Mouse (Mus musculus) c-Kit-positive CD71-negative TER-119-negative erythroid progenitor cells, embryonic 14.5 days (primary cell): ENCODE data around the gene Plin4.
A peak's percentile ranks its signal among the peaks of the same experiment; 100 is the strongest.

Experiments
- DNase-seq: peaks from one replicate; pipeline ENCODE4 v3.0.0-alpha.2; 2013; ENCODE audit warnings: low read depth

The Plin4 gene

DNA sequence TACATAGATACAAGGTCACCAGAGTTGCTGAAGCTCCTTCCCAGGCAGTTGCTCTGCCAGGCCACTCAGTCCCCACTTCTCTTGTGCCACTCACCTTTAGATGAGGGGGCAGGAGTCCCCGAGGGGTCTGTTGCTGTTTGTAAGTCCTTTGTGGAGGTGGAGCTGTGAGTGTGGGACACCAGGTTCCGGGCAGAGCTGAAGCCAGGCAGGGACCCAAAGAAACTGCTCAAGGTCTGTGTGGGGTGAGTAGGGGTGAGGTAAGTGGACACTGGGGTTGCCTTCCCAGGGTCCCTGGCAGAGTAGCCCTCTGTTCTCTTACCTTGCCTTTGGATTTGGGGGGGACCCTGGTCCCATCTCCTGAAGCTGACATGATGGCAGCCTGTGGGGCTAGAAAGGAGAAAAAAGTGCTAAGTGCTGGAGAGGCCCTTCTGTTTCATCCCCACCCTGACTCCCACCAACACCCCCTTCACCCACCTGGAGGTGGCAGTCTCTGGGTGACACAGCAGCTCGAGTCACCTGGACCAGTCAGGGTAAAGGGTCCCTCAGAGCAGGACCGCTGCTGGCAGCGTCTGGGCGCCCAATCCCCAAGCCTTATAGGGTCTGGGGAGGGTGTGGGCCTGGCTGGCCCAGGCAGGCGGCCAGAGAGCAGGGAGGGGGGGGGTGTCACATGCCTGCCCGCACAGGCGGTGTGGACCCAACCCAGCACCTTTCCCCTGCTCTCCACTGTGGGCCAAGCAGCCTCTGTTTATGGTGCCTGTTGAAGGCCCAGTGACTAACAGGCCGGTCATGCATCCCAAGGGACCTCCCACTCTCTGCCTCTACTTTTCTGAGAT is at the start of gene Plin4:
TSS of gene Plin4 (minus strand) at position 585 of the 833 bp plus-strand sequence.
- DNase-seq = no peak

DNA sequence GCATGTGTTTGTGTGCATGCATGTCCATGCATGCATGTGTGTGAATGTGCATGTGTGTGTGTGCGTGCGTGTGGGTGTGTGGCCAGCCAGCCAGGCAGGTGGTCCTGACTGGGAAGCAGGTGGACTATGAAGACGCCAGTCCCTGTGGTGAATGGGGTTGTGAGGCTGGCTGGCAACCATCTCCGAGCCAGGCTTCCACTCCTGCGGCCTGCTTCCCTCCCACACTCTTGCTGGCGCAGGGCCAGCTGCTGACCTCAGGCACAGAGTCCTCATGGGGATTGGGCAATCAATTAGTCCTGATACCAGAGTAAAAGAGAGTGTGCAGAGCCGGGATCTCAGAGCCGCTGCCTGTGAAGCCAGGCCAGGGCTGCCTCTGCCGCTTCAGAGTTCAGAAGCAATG is 44.0 kb upstream of the Plin4 start:
- no peak for DNase-seq

DNA sequence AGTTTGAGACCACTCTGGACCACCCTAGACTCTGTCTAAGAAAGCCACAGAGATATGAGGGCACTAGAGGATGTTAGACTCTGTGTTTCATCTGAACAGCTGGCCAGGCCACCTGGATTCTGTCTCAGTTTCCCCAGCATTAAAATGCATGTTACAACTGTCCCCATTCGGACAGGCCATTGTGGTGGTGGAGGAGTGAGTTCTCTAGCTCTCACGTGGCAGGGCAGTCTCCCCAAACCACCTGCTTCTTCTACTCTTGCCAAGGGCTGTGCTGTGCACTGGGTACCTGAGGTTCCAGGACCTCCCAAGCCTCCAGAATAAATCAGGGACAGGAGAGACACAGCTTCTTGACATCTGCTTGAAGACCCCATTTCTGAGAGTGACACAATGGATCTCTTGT is 40.3 kb upstream of the Plin4 start:
- no peak for DNase-seq

GRCm38 (mm10) chr17:56148790-56149618 is 39.4 kb upstream of the Plin4 start:
- DNase-seq = no peak

DNA sequence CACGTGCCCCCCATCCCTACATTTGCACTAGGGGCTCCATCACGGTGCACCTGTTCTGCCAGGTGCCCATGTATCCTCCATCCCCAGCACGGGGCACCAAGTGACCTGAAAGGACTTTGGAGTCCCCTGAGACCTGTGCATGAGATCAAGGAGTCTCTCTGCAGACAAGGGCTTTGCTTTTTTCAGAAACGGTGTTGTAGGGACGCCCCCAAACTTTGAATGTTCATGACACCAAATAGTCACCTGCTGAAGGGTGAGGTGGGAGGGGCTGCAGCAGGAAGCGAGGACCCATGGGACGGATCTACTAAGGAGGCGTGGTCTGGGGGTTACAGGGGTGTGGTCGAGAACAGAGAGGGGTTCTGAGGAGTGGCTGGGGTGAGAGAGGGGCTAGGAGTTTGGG is 38.7 kb upstream of the Plin4 start:
- DNase-seq = no peak

DNA sequence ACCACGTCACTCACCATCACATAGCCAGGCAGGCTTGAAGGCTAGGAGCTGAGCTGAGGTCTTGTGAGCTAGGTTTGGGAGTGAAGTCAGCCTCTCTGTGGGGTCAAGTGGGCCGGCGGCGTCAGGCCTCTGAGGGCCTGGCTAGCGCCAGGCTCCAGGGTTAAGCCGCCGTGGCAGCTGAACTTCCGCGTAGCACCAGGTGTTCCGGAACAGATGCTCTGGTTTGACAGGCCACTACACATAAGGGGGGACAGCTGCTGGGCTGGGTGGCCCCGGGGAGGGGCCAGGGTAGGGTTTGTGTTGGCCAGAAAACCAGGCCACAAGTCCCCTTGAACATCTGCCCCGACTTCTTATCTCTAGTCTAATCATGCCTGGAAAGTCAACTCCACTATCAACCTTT is 37.8 kb upstream of the Plin4 start:
- no peak for DNase-seq

DNA sequence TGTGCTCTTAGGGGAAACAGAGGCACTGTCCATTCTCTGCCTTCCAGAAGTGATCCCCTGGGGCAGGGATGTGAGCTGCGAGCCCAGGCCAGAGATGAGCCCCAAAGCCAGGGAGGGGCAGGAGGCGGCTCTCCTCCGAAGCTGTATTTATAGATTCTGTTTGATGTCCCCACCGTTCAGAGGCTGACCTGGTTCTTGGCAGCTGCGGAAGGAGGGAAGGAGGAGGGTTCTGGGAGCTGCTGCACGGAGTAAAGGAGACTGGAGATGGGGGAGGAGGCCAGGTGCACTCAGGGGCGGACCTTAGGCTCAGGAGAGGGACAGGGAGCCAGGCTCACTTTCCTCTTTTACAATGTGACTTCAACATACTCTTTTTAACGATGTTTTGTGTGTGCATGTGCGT is 36.5 kb upstream of the Plin4 start:
- DNase-seq = no peak

GRCm38 (mm10) chr17:56144546-56144945 is 34.9 kb upstream of the Plin4 start:
- no peak for DNase-seq

- no peak for DNase-seq
These were observed 32.4 kb upstream of the Plin4 start for GRCm38 (mm10) chr17:56141702-56142605.

DNA sequence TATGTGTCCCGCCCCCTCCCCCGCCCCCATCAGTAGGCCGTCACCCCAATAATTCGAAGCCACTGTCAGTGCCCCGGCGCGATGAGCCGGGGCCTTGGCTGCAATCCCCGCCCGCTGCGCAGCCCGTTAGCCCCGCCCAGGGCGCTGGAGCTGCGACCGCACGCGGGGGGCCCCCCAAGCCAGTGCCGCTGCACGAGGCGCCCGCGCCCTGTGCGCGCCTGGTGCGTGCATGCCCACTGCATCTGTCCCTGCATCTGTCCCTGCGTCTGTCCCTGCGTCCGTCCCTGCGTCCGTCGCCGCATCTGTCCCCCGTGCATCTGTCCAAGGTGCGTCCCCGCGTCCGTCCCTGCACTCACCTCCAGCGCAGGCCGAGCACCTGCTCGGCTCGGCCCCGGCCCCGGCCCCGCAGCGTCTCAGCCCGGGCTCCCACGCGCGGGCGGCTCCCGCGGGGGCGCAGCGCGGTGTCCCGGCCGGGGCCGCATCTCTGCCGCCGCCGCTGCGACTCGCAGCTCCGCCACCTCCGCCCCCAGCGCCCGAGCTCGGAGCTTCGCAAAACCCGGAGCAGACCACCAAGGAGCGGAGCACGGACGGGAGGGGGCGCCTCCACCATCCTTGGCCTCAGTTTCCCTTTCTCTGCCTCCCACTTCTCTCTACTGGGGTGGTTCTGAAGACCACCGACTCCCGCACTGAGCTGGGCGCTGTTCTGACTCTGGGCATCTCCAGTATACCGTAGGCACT is 30.4 kb upstream of the Plin4 start, which contains the start of gene Sema6b:
TSS of gene Sema6b (minus strand) at position 486 of the 738 bp plus-strand sequence.
- DNase-seq = peak; percentile 28

DNA sequence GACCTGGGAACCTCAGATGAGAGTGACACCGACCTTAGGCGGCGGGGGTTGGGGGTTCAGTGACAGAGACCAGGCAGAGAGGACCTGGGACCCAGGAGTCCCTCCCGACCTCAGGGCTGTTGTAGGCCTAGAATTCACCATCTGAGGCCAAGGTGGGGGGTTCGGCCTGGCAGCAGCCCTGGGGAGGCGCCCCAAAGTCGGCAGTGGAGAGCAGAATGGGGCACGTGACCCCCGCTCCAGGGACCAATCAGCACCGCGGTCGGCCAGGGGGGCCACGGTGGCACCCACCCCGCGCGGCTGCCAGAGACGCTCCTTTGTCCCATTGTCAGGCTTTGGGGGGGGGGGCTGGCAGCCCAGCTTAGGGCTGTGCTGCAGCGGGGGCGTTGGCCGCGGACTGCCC is 29.8 kb upstream of the Plin4 start:
- no peak for DNase-seq

DNA sequence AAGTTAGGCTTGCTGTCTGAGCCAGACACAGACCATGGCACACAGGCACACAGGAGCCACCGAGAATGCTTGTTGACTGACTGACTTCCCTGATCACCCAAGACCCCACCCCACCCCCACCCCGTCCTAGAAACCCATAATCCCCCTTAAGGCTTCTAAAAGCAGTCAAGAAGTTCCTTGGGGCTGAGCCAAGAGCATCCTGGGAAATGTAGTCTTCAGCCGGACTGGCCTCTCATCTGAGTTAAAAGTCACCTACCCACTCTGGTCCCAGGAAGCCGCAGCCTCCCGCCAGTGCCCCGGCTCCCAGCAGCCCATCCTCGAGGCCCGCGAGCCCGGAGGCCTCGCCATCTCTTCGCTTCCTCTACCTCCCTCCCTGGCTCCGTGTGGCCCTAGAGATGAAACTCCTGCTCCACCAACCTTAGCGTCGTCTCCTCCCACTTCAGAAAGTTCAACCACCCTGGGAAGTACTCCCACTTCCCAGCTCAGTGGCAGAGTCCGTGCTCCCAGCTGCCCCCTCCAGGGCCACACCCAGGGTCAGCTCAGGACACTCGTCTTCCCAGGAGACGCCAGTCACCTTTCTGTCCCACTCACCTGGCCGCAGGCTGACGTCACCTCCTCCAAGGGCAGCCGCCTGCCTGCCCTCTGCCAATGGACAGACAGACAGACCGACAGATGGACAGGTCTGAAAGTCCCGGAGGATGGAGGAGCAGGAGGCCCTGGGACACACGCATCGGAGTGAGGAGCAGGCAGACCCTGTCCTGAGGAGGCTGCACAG is 28.4 kb upstream of the Plin4 start:
- no peak for DNase-seq

DNA sequence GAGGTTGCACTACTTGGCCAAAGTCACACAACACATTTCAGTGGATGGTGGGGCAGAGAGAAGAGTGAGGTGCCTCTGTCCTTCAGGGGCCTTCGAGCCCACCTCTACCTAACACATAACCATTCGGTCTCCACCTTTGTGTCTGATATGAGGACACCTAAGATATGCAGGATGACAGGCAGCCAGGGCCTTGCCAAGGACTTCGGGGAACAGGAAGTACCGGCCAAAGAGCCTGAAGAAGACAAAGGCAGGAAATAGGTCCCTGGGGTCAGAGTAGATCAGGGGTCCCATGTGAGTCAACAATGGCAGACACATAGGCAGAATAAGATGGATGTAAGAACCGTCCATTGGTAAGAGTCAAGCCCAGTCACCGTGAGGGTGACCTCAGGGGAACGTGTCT is 27.0 kb upstream of the Plin4 start:
- no peak for DNase-seq

DNA sequence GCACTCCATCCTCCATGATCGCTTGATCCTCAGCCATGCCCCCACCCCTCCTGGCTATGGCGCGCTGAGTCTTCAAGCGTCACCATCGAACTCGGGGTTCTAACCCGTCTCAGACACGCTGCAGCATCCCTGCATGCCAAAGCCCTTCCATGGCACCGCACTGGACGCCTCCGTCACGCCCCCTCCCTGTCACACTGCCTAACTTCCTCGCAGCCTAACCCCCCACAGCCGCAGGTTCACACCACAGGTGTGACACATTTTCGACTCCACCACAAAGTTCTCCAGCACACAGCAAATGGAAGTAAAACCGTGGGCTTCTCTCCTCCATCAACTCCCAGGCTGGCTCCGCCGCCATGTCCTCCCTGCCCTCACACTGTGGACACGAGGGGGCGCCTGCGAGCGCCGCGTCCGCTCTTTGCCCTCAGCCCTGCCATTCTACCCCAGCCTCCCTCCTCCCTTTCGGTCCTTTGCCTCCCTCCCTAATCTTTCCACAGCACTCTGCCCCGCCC is 24.9 kb upstream of the Plin4 start:
- no peak for DNase-seq

GRCm38 (mm10) chr17:56133457-56134363 is 24.1 kb upstream of the Plin4 start:
- DNase-seq = no peak

DNA sequence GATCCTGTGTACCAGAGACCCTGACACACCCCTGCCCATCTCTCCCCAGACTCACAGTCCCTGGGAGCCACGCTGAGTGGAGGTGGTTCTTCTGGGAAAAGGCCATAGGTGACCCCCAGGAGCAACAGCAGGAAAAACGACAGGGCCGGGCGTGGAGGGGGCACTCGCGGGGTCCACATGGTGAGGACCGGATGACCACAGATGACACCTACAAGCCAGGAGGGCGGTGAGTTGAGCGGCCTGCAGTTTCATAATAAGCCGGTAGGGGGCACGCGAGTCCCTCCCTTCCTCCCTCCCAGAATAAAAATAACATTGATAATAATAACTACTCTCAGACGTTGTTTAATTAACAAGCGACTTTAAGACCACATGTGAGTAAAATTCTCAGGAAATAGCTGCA is 23.1 kb upstream of the Plin4 start:
- DNase-seq = no peak

DNA sequence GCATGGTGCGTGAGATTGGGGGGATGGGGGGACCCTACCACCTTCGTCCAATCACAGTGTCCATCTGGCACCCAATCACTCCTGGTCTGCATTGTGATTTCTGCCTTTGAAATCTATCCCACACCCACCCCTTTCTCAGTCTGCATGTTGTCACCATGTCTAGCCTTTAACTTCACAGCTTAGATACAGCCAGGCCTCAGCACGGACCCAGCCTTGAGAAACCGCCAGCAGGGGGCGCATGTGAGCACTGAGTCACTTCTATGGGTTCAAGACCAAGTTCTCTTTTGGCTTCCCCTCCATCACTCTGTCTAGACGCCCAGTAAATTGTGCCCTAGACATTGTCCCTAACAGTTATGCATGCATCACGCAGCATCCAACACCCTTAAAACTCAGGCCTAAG is 22.2 kb upstream of the Plin4 start:
- DNase-seq = no peak

DNA sequence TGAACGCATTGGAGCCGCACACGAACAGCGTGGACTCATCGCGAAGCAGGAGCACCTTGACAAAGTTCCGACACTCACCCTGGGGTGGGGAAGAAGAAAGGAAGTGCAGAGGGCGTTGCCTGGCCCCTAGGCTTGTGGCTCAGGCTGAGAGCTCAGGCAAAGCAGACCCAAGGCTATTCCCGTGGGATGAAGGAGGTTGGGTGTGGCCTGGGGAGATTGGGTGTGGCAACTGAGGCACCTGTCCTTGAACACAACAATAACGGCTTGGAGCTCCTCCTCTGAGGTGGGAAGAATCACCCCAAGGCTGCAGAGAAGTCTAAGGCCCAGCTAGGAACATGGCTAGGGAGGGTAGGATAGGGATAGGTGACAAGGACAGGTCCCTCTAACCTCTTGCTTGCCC is 21.5 kb upstream of the Plin4 start:
- no peak for DNase-seq

GRCm38 (mm10) chr17:56128246-56128645 is 18.6 kb upstream of the Plin4 start:
- DNase-seq = no peak
